Mouse (Mus musculus) neural tube, embryonic 14.5 days (tissue): ENCODE results near the gene Fcrl5. TPM values are rescaled to one million over a fixed set of nuclear protein-coding genes. Genes with fewer than 3 reads are reported as not detected.

ENCODE experiments used
- ATAC-seq: fragments of 200-750 bp; cut with Nextera tagmentation; 2 replicates; pipeline ENCODE4 v1.8.0; 2017; ENCODE audit warnings: low read depth, mild to moderate bottlenecking, moderate TSS enrichment, moderate library complexity
- H3K27ac ChIP-seq: fragments of 300-500 bp; sonication (generic); 2 replicates; pipeline ENCODE4 v1.5.1; 2014; ENCODE audit warnings: low read depth, mild to moderate bottlenecking, control low read depth, low read length, moderate library complexity, mixed read lengths
- H3K27me3 ChIP-seq: fragments of 300-500 bp; sonication (generic); 2 replicates; pipeline ENCODE4 v1.6.1; 2014; ENCODE audit warnings: low read length; ENCODE audit not compliant: control insufficient read depth, insufficient read depth
- H3K36me3 ChIP-seq: fragments of 300-500 bp; sonication (generic); 2 replicates; pipeline ENCODE4 v1.6.1; 2014; ENCODE audit warnings: low read length, mixed read lengths; ENCODE audit not compliant: control insufficient read depth, insufficient read depth
- H3K4me1 ChIP-seq: fragments of 300-500 bp; sonication (generic); 2 replicates; pipeline ENCODE4 v1.6.1; 2014; ENCODE audit warnings: low read length; ENCODE audit not compliant: control insufficient read depth, insufficient read depth
- H3K4me2 ChIP-seq: fragments of 300-500 bp; sonication (generic); 2 replicates; pipeline ENCODE4 v1.6.1; 2014; ENCODE audit warnings: mild to moderate bottlenecking, low read depth, low read length, control low read depth
- H3K4me3 ChIP-seq: fragments of 300-500 bp; sonication (generic); 2 replicates; pipeline ENCODE4 v1.5.1; 2014; ENCODE audit warnings: low read depth, low read length, control low read depth, mixed read lengths
- H3K9ac ChIP-seq: fragments of 300-500 bp; sonication (generic); replicated peaks from 2 replicates; pipeline ENCODE4 v1.6.1; 2014; ENCODE audit warnings: low read depth, mild to moderate bottlenecking, control low read depth, low read length, mixed read lengths
- H3K9me3 ChIP-seq: fragments of 300-500 bp; sonication (generic); 2 replicates; pipeline ENCODE4 v1.6.1; 2016; ENCODE audit warnings: low read length; ENCODE audit not compliant: control insufficient read depth
- WGBS: fragments of 180-500 bp; shearing (Covaris S2); extraction: QIAGEN DNeasy Blood & Tissue Kit; methylation state at CpG from one replicate; pipeline ENCODE4 v1.1.7; 2014; 5-methylcytosine and 5-hydroxymethylcytosine counted together
- polyA plus RNA-seq: library from polyadenylated mRNA; unstranded; fragments of >200 nt; fragmentation: Nextera tagmentation; extraction: Ambion mirVana; gene quantifications from 2 replicates; pipeline ENCODE4 v1.2.1, GENCODE M21; 2014

The Fcrl5 gene
- not detected in 2 replicates for polyA plus RNA-seq

GRCm38 (mm10) chr3:87435479-87435878 lies at the start of gene Fcrl5:
Gene Fcrl5, plus strand, starts transcription at chr3:87435773.
- WGBS, result 95% methylated on average over 5 of the region's 5 CpGs

GRCm38 (mm10) chr3:87390935-87391334 lies 44.6 kb upstream of the Fcrl5 start:
- ATAC-seq, result no peak
- H3K27me3 ChIP-seq, result no peaks in the 10 kb centered on the region
- H3K4me2 ChIP-seq, result no peak overlapping the region
- H3K27ac ChIP-seq, result no peak overlapping the region
- H3K4me1 ChIP-seq, result no peaks in the 10 kb centered on the region
- H3K9ac ChIP-seq, result no peak overlapping the region
- 83% methylated on average over 1 of the region's 1 CpGs for WGBS
- no peaks in the 10 kb centered on the region for H3K36me3 ChIP-seq
- H3K9me3 ChIP-seq, result no peaks in the 10 kb centered on the region
- H3K4me3 ChIP-seq, result no peak overlapping the region

More at GRCm38 (mm10) chr3:87435479-87435878, at the start of gene Fcrl5:
- no peaks in the 10 kb centered on the region for H3K27me3 ChIP-seq
- H3K4me3 ChIP-seq, result no peak within 1 kb of the TSS
- no peaks in the 10 kb centered on the region for H3K36me3 ChIP-seq
- no peaks in the 10 kb centered on the region for H3K4me1 ChIP-seq
- H3K9me3 ChIP-seq, result no peaks in the 10 kb centered on the region
- no peak within 1 kb of the TSS for H3K9ac ChIP-seq
- H3K27ac ChIP-seq, result no peak within 1 kb of the TSS
- no peak within 1 kb of the TSS for H3K4me2 ChIP-seq
- ATAC-seq, result no peak

DNA sequence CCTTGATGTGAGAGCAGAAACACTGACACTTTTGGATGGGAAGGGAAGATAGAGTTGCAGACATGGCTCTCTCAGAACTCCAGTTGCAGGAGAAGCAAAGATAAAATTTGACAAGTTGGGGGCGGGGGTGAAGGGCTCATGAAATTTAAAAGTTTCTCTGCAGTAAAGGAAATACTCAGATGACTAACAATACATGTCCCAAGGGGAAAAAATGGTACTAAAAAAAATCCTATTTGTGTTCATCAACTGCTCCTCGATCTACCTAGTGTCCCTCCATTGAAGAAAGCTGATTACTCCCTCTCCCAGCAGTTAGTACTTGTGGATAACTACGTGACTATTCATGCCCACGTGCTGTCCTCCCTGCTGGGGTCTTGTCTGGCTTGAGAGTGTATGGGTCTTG lies 36.8 kb upstream of the Fcrl5 start:
- Histone ChIP-seq H3K9me3 (no peaks in the 10 kb centered on the region), H3K27me3 (no peaks in the 10 kb centered on the region), H3K4me2 (no peak overlapping the region), H3K27ac (no peak overlapping the region), H3K36me3 (no peaks in the 10 kb centered on the region), H3K9ac (no peak overlapping the region), H3K4me3 (no peak overlapping the region), H3K4me1 (no peaks in the 10 kb centered on the region)
- ATAC-seq, result no peak
- 64% methylated on average over 4 of the region's 4 CpGs for WGBS

DNA sequence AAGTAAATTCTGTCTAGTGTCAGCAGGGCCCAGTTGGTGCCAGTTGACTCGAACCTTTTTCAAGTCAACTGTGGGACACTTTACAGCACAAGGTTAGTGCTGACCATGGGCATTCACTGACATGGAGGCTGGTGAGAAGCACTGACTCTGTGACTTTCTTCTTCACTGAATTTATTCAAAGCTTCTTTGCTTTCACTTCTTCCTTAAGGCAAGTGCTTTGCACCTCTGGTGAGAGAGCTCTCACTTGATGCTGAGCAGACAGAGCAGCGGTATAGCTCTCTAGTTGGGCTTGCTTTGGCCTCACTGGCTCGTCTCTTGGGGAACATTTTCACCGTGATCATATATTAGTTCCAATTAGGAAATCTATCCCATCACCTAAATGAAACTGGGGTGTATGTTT lies 35.7 kb upstream of the Fcrl5 start:
- no peak for ATAC-seq
- 84% methylated on average over 4 of the region's 4 CpGs for WGBS
- no peak overlapping the region for H3K27ac ChIP-seq
- no peaks in the 10 kb centered on the region for H3K9me3 ChIP-seq
- H3K4me2 ChIP-seq, result no peak overlapping the region
- H3K27me3 ChIP-seq, result no peaks in the 10 kb centered on the region
- no peaks in the 10 kb centered on the region for H3K4me1 ChIP-seq
- no peak overlapping the region for H3K9ac ChIP-seq
- no peaks in the 10 kb centered on the region for H3K36me3 ChIP-seq
- H3K4me3 ChIP-seq, result no peak overlapping the region

DNA sequence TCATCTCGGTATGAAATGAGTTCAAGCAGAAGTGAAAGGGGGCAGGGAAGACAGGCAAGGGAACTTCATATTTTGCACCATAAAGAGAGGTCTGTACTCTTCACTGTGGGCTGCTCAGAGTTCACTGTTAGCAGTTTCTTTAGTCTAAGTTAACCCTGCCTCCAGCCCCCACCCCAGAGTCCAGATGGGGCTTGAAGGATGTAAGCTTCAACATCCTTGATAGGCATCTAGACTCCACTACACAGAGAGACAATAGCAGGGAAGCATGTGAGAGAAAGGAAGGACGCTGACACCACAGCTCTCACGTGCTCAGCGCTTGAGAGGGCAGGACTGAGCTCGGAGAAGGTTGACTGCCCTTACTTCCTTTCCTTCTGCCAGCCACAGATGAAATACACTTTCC lies 34.3 kb upstream of the Fcrl5 start:
- 73% methylated on average over 5 of the region's 5 CpGs for WGBS
- H3K27ac ChIP-seq, result no peak overlapping the region
- no peak overlapping the region for H3K4me3 ChIP-seq
- no peaks in the 10 kb centered on the region for H3K4me1 ChIP-seq
- H3K9ac ChIP-seq, result no peak overlapping the region
- no peak overlapping the region for H3K4me2 ChIP-seq
- no peaks in the 10 kb centered on the region for H3K36me3 ChIP-seq
- no peaks in the 10 kb centered on the region for H3K9me3 ChIP-seq
- H3K27me3 ChIP-seq, result no peaks in the 10 kb centered on the region
- ATAC-seq, result no peak

GRCm38 (mm10) chr3:87408171-87408570 lies 27.4 kb upstream of the Fcrl5 start:
- no peak overlapping the region for H3K9ac ChIP-seq
- no peaks in the 10 kb centered on the region for H3K4me1 ChIP-seq
- H3K4me3 ChIP-seq, result no peak overlapping the region
- no peak overlapping the region for H3K27ac ChIP-seq
- no peak for ATAC-seq
- H3K4me2 ChIP-seq, result no peak overlapping the region
- 29% methylated on average over 4 of the region's 4 CpGs for WGBS
- no peaks in the 10 kb centered on the region for H3K36me3 ChIP-seq
- H3K27me3 ChIP-seq, result no peaks in the 10 kb centered on the region
- no peaks in the 10 kb centered on the region for H3K9me3 ChIP-seq

DNA sequence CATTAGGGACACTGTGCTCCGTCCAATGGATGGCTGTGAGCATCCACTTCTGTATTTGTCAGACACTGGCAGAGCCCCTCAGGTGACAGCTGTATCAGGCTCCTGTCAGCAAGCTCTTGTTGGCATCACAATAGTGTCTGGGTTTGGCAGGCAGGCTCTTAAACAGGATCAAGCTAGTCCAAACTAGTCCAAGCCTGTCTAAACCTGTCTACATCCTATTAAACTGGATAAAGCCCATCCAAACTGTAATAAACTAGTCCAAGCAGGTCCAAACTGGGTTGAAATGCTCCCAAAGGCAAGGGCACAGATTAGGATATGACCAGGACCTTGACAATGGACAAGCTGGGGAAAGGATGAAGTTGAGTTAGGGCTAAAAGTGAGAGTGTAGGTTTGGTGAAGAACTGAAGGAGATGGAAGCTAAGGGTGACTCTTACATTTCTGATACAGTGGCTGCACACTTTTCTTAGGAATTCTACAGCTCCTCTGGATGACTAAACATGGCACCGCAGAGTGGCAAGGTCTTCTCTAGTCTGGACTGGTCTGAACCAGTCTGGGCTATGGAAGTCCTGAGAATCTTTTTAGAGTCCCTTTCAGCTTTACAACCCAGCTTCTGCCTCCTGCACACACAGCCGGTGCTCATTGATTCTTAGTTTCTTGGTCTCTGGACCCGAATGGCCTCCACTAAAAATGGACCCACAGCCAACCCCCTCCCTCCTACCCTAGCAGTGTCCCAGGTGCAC lies 26.2 kb upstream of the Fcrl5 start:
- WGBS, result 88% methylated on average over 4 of the region's 4 CpGs
- no peak overlapping the region for H3K9ac ChIP-seq
- H3K27me3 ChIP-seq, result no peaks in the 10 kb centered on the region
- no peak for ATAC-seq
- no peak overlapping the region for H3K27ac ChIP-seq
- no peaks in the 10 kb centered on the region for H3K36me3 ChIP-seq
- H3K9me3 ChIP-seq, result no peaks in the 10 kb centered on the region
- H3K4me2 ChIP-seq, result no peak overlapping the region
- no peaks in the 10 kb centered on the region for H3K4me1 ChIP-seq
- H3K4me3 ChIP-seq, result no peak overlapping the region

- Histone ChIP-seq H3K4me1 (no peaks in the 10 kb centered on the region), H3K36me3 (no peaks in the 10 kb centered on the region), H3K27ac (no peak overlapping the region), H3K27me3 (no peaks in the 10 kb centered on the region), H3K9me3 (no peaks in the 10 kb centered on the region), H3K9ac (no peak overlapping the region), H3K4me3 (no peak overlapping the region), H3K4me2 (no peak overlapping the region)
- no peak for ATAC-seq
- 84% methylated on average over 6 of the region's 6 CpGs for WGBS
Measured at GRCm38 (mm10) chr3:87410605-87411004, 25.0 kb upstream of the Fcrl5 start.

GRCm38 (mm10) chr3:87411150-87411549 lies 24.4 kb upstream of the Fcrl5 start:
- Histone ChIP-seq H3K9me3 (no peaks in the 10 kb centered on the region), H3K27ac (no peak overlapping the region), H3K36me3 (no peaks in the 10 kb centered on the region), H3K4me2 (no peak overlapping the region), H3K27me3 (no peaks in the 10 kb centered on the region), H3K4me3 (no peak overlapping the region), H3K9ac (0 out of 2 replicates have a peak overlapping the region, but pooled peaks have one; percentile 11), H3K4me1 (no peaks in the 10 kb centered on the region)
- WGBS, result 15% methylated on average over 12 of the region's 12 CpGs
- no peak; the same call in 1 of the 2 replicates for ATAC-seq
